Mouse (Mus musculus): ENCODE data around the gene Ahctf1. TPM values are rescaled to one million over a fixed set of nuclear protein-coding genes. Genes with fewer than 3 reads are reported as not detected.

Gene Ahctf1
- polyA plus RNA-seq, 1 experiment, result 6.6 TPM

DNA sequence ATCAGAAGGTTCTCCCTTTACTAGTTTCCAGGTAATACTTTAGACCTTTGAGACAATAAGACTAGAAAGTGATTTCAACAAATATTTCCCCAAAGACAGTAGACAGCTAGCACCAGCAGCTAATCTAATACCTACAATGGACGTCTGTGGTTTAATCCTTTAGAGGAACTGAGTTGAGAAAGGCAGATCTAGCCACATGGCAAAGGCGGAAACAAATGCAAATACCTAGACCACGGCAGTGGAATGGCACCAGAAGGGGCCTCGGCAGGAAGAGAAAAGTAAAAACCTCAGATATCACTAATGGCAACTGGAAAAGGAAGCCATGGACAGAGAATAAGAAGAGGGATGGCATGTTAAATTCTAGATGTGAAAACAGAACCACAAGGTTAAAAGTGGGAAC lies 16.2 kb downstream of the Ahctf1 start:
- H3ac ChIP-seq (ENCODE audit: control insufficient read depth, insufficient read length), result no peak overlapping the region
- H3K27me3 ChIP-seq (ENCODE audit: control insufficient read depth, insufficient read depth, insufficient read length), result no peaks in the 10 kb centered on the region
- peaks cover 74% of the 10 kb centered on the region for H3K36me3 ChIP-seq (ENCODE audit: control insufficient read depth, insufficient read depth)
- no peak overlapping the region for H3K4me3 ChIP-seq
- TF ChIP-seq CEBPB (IDR thresholded peaks at IDR 0.05; ENCODE audit: insufficient read depth, poor library complexity, severe bottlenecking) (no peak), REST (IDR thresholded peaks at IDR 0.05; ENCODE audit: insufficient read depth, insufficient read length) (no peak), MAX (IDR thresholded peaks at IDR 0.05; ENCODE audit: low read depth) (no peak), SRF (IDR thresholded peaks at IDR 0.05; ENCODE audit: control insufficient read depth, insufficient read length, low read depth) (no peak), E2F4 (IDR thresholded peaks at IDR 0.05; ENCODE audit: insufficient read depth) (no peak), POLR2A (IDR thresholded peaks at IDR 0.05; ENCODE audit: insufficient read length, low read depth) (no peak)
- peaks cover 4% of the 10 kb centered on the region for H3K79me2 ChIP-seq (ENCODE audit: control insufficient read depth, insufficient read depth)
- no peak overlapping the region for H3K4me2 ChIP-seq (ENCODE audit: low read depth)

- Histone ChIP-seq H3K27me3 (ENCODE audit: control insufficient read depth, insufficient read depth, insufficient read length) (no peaks in the 10 kb centered on the region), H3ac (ENCODE audit: control insufficient read depth, insufficient read length) (no peak overlapping the region), H3K4me3 (no peak overlapping the region), H3K79me2 (ENCODE audit: control insufficient read depth, insufficient read depth) (no peaks in the 10 kb centered on the region), H3K36me3 (ENCODE audit: control insufficient read depth, insufficient read depth) (peaks cover 77% of the 10 kb centered on the region), H3K4me2 (ENCODE audit: low read depth) (no peak overlapping the region)
- no peak for TF ChIP-seq MYOG (IDR thresholded peaks at IDR 0.05; ENCODE audit: control insufficient read depth in 1 of 3, insufficient read depth in 1 of 3, insufficient read length in 2 of 3, low read depth in 2 of 3)
- no peak for TF ChIP-seq CEBPB (IDR thresholded peaks at IDR 0.05; ENCODE audit: insufficient read depth, poor library complexity, severe bottlenecking)
- TF ChIP-seq TCF3 (IDR thresholded peaks at IDR 0.05; ENCODE audit: insufficient read length, low read depth), result no peak
- no peak for TF ChIP-seq E2F4 (IDR thresholded peaks at IDR 0.05; ENCODE audit: insufficient read depth)
- TF ChIP-seq USF1 (IDR thresholded peaks at IDR 0.05; ENCODE audit: low read depth), result no peak
- TF ChIP-seq POLR2AphosphoS2 (IDR thresholded peaks at IDR 0.05; ENCODE audit: insufficient read length, low read depth), result no peak
- no peak for TF ChIP-seq SRF (IDR thresholded peaks at IDR 0.05; ENCODE audit: control insufficient read depth, insufficient read length, low read depth)
- TF ChIP-seq MYOD1 (IDR thresholded peaks at IDR 0.05; ENCODE audit: control insufficient read depth in 1 of 3, insufficient read length in 2 of 3, low read depth in 2 of 3), result no peak
- no peak for TF ChIP-seq POLR2A (IDR thresholded peaks at IDR 0.05; ENCODE audit: insufficient read length, low read depth)
- TF ChIP-seq MAX (IDR thresholded peaks at IDR 0.05; ENCODE audit: low read depth), result no peak
- TF ChIP-seq REST (IDR thresholded peaks at IDR 0.05; ENCODE audit: insufficient read depth, insufficient read length), result no peak
- no peak for TF ChIP-seq TCF12 (IDR thresholded peaks at IDR 0.05; ENCODE audit: insufficient read depth, poor library complexity, severe bottlenecking)
Measured at GRCm38 (mm10) chr1:179785502-179785901, 18.0 kb downstream of the Ahctf1 start.

DNA sequence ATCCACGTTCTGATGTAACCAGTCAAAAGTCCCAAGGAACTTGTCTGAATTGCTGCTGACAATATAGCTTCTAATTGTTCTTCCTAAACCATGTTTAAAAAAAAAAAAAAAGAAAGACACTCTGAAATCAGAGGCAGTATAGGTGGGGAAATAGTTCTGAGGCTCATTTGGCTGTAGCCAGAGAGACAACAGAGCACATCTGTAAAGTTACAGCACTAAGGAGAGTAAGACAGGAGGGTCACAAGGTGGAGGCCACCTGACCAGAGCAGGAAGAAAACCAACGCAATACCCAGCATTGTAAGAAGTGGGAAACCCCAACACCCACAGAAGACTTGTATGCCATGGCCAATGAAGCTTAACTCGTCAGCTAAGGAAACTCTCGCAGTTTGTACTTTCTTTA lies 19.4 kb downstream of the Ahctf1 start:
- H3ac ChIP-seq (ENCODE audit: control insufficient read depth, insufficient read length), result no peak overlapping the region
- H3K27me3 ChIP-seq (ENCODE audit: control insufficient read depth, insufficient read depth, insufficient read length), result no peaks in the 10 kb centered on the region
- H3K36me3 ChIP-seq (ENCODE audit: control insufficient read depth, insufficient read depth), result peaks cover 76% of the 10 kb centered on the region
- TF ChIP-seq MYOG (IDR thresholded peaks at IDR 0.05; ENCODE audit: control insufficient read depth in 1 of 3, insufficient read depth in 1 of 3, insufficient read length in 2 of 3, low read depth in 2 of 3), result no peak
- no peak for TF ChIP-seq USF1 (IDR thresholded peaks at IDR 0.05; ENCODE audit: low read depth)
- TF ChIP-seq POLR2A (IDR thresholded peaks at IDR 0.05; ENCODE audit: insufficient read length, low read depth), result no peak
- TF ChIP-seq MAX (IDR thresholded peaks at IDR 0.05; ENCODE audit: low read depth), result no peak
- TF ChIP-seq SRF (IDR thresholded peaks at IDR 0.05; ENCODE audit: control insufficient read depth, insufficient read length, low read depth), result no peak
- no peak for TF ChIP-seq TCF3 (IDR thresholded peaks at IDR 0.05; ENCODE audit: insufficient read length, low read depth)
- TF ChIP-seq MYOD1 (IDR thresholded peaks at IDR 0.05; ENCODE audit: control insufficient read depth in 1 of 3, insufficient read length in 2 of 3, low read depth in 2 of 3), result no peak
- TF ChIP-seq E2F4 (IDR thresholded peaks at IDR 0.05; ENCODE audit: insufficient read depth), result no peak
- no peak for TF ChIP-seq REST (IDR thresholded peaks at IDR 0.05; ENCODE audit: insufficient read depth, insufficient read length)
- TF ChIP-seq TCF12 (IDR thresholded peaks at IDR 0.05; ENCODE audit: insufficient read depth, poor library complexity, severe bottlenecking), result no peak
- TF ChIP-seq POLR2AphosphoS2 (IDR thresholded peaks at IDR 0.05; ENCODE audit: insufficient read length, low read depth), result no peak
- no peak for TF ChIP-seq CEBPB (IDR thresholded peaks at IDR 0.05; ENCODE audit: insufficient read depth, poor library complexity, severe bottlenecking)
- no peak overlapping the region for H3K4me2 ChIP-seq (ENCODE audit: low read depth)
- no peak overlapping the region for H3K4me3 ChIP-seq
- no peaks in the 10 kb centered on the region for H3K79me2 ChIP-seq (ENCODE audit: control insufficient read depth, insufficient read depth)

GRCm38 (mm10) chr1:179776831-179777230 lies 26.6 kb downstream of the Ahctf1 start:
- Histone ChIP-seq H3K4me2 (ENCODE audit: low read depth) (no peak overlapping the region), H3K36me3 (ENCODE audit: control insufficient read depth, insufficient read depth) (peaks cover 92% of the 10 kb centered on the region)

More at GRCm38 (mm10) chr1:179776831-179777230, 26.6 kb downstream of the Ahctf1 start:
- Histone ChIP-seq H3K4me3 (no peak overlapping the region), H3K79me2 (ENCODE audit: control insufficient read depth, insufficient read depth) (no peaks in the 10 kb centered on the region), H3ac (ENCODE audit: control insufficient read depth, insufficient read length) (no peak overlapping the region), H3K27me3 (ENCODE audit: control insufficient read depth, insufficient read depth, insufficient read length) (no peaks in the 10 kb centered on the region)
- TF ChIP-seq E2F4 (IDR thresholded peaks at IDR 0.05; ENCODE audit: insufficient read depth), result no peak
- no peak for TF ChIP-seq SRF (IDR thresholded peaks at IDR 0.05; ENCODE audit: control insufficient read depth, insufficient read length, low read depth)
- TF ChIP-seq POLR2AphosphoS2 (IDR thresholded peaks at IDR 0.05; ENCODE audit: insufficient read length, low read depth), result no peak
- no peak for TF ChIP-seq CEBPB (IDR thresholded peaks at IDR 0.05; ENCODE audit: insufficient read depth, poor library complexity, severe bottlenecking)
- no peak for TF ChIP-seq REST (IDR thresholded peaks at IDR 0.05; ENCODE audit: insufficient read depth, insufficient read length)
- no peak for TF ChIP-seq MAX (IDR thresholded peaks at IDR 0.05; ENCODE audit: low read depth)
- TF ChIP-seq POLR2A (IDR thresholded peaks at IDR 0.05; ENCODE audit: insufficient read length, low read depth), result no peak
- no peak for TF ChIP-seq MYOG (IDR thresholded peaks at IDR 0.05; ENCODE audit: control insufficient read depth in 1 of 3, insufficient read depth in 1 of 3, insufficient read length in 2 of 3, low read depth in 2 of 3)
- no peak for TF ChIP-seq MYOD1 (IDR thresholded peaks at IDR 0.05; ENCODE audit: control insufficient read depth in 1 of 3, insufficient read length in 2 of 3, low read depth in 2 of 3)
- TF ChIP-seq TCF12 (IDR thresholded peaks at IDR 0.05; ENCODE audit: insufficient read depth, poor library complexity, severe bottlenecking), result no peak

Measured in myocyte (in vitro differentiated cells).